Mouse (Mus musculus) fibroblast of lung, adult 2 months (primary cell): ENCODE results near the gene Odf2.

Experiments
- DNase-seq: peaks from one replicate; pipeline ENCODE4 v3.0.0-alpha.2; 2011; ENCODE audit warnings: low read depth

The Odf2 gene

DNA sequence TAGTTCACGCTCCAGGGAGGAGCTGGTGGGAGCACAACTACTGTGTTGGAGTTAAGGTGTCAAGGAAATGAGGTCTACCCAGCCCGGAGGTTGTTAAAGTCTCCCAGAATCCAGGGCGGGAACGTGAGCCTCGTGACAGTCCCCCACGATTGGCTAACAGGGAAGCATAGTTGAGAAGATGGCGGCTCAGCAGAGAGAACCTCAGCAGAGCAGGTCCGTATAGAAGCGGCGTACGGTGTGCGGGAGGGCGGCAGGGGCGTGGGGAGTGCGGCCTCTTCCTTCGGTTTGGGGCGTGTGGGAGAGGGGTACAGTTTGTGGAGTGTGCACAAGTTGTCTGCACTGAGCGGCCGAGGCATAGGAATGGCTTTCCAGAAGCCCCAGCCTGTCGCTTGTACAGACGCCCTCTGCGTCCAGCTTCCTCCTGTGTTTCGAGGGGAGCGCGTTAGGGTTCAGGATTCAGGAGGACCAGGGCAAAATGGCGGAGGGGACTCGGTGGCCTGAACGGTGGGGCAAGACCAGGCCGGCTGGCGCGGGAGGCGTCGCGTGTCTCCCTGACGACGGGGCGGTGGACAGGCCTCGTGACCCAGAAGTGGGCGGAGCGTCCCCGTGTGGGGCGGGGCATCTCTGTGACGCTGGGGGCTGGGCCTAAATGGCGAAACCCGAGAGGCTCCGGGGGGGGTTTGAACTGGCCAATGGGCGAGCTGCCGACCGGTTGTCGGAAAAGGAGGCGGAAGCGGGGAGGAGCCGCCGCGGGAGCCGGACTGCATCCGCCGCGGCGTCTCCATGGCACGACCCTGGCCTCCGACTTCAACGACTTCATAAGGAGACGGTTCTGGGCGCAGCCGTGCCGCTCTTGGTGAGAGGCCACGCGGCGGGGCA is at the start of gene Odf2:
Gene Odf2, plus strand, starts transcription at position 156 of the 879 bp plus-strand sequence.
- peak; percentile 89 for DNase-seq

DNA sequence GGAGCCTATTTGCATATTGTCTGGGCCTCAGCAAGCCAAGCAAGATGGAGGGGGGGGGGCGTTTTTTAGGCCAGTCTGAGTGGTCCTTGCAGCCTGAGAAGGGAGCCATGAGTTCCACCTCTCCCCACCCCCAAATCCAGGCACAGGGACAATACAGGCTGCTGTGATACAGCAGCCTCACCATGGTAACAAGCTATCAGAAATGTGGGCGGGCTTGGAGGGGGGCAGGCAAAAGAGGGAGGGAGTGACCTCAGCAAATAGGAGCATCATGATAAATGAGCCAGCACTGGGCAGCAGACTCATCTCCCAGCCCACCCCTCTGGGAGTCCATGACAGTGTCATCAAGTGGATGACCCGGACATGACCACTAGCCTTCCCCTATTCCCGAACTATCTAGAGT is 49.6 kb upstream of the Odf2 start:
- DNase-seq = no peak

DNA sequence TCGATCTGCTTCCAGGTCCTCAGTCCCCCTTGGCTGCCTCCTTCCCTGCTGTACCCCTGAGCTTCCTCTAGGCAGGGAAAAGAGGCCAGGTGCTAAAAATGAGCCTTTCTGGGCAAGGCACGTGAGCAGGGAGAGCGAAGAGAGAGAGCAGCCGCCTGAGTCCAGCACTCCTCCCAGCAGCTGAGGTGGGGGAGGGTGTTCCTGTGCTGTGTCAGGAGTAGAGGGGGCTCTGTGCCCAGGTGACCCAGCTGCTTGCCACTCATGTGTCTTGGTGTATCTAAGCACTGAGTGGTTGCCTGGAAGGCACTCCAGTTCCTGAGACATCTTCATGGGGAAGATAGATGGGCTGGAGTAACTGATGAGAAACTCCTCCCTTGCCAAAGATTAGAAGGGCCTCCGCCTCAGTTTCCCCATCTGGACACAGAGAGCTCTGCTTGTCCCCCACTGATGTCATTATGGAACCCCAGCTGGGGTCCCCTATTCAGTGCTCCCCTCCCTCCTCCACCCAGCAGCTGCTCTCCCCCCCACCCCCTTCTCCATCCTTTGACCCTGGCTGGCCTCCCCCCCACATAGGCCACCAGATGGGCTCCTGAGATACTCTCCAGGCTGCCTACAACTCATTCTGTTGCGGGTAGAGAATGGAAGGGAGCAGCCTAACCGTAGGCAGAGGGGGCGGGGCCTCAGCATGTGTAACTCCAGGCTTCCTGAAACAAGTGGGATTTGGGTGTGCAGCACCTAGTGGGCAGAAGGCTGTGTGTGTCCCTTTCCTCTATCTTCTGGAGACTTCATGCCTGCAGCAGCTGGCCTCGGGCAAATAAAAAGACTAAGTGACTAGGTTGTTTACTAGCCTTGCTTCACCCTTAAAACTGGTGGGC is 45.6 kb upstream of the Odf2 start:
- no peak for DNase-seq

DNA sequence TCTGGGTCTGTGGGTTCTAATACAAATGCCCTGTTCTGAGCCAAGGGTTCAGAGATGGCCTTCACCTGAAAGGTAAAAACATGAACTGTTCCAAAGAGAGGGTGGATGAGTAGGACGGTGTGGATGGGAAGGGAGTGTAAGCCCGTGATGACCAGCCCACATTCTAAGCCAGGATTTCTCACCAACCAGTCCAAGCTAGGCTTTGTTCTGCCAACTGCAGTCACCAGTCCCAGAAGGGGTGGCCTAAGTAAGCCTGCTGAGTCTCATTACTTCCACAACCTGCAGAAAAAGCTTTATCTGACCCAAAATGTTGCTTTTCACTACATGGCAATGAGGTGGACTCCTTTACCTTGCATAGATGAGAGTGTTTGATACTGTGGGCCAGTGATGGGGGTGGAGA is 44.9 kb upstream of the Odf2 start:
- DNase-seq = no peak

DNA sequence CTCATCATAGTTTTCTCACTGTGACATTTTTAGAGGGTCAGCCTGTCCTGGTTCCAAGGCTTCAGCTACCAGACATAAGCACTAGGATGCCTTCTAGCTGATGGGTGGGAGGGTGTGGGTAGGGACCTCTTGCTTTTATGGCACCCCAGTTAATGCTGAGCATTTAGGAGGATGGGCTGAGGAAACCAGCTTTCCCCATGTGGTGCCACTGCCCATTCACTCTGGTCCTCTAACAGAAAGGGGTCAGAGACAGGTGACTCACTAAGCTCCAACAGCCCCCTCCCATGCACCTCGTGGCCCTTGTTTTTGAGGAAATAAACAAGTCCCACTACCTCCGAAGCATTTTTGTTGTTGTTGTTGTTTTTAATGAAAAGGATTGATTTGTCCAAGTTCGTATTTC is 44.4 kb upstream of the Odf2 start:
- DNase-seq = no peak

DNA sequence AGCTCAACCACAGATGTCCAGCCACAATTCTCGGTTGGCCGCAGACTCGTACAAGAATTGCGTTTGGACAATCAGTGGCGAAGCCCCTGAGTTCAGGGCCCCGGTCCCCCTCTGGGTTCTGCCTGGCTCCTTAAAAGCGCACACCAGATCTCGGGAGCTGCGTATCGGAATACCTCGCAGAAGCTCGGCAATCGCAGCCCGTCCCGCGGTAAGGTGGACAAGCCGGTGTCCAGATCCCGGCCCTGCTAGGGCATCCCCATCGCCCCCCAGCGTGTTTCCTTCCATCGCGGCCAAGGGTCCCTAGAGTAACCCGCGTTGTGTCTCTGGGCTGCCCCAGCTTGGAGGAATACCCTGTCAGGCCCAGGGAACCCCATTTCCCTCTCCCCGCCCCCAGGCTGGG is 43.4 kb upstream of the Odf2 start:
- no peak for DNase-seq

DNA sequence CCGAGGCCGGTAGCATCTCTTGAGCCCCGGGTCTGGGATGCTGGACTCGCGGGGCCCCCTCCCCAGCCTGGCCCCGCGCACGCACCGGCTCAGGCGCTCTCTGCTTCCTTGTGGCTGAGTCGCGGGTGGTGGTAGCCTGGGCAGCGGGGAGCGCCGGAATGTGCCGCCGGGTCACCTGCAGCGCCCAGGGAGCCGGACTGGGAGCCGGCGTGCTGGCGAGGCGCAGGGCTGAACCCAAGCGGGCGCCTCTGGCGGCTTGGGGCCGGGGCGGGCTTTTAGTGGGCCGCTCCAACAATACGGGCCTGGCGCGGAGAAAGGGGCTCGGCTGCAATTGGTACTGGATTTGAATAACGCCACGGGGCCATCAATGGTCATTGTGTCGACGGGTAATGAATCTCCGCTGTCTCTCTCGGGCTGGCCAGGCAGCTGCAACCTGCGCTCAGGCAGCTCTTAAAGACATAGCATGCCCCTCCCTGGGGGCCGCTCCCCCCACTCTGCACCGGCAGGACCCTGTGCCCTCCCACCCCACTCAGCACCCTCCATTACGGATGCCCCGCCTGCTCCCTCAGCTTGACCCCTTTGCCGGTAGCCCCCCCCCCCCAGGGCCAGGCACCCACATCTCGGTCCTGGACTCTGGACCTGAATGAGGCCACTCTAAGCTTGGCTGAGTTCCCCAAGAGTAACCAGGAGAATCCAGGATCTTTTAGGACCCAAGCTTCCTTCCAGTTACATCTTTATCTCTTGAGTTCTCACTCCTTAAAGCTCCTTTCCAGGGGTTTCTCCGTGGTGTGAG is 42.8 kb upstream of the Odf2 start:
- DNase-seq = no peak

DNA sequence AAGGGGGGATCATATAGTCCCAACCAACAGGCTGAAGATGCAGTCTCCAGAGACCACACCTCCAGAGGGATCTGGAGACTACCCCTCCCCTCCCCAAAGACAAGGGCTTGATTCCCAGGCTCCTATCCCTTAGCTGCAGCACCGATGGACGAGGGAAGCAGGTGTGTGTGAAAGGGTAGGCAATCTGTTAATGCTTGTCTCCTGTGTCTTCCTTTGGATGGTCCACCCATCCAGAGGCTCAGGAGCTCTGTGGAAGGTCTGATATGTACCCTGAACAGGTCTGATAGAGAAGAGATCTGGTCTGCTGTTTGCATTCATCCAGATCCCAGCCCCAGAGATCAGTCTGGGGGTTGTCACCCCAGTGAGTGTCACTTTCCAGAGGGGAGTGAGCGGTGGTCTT is 42.1 kb upstream of the Odf2 start:
- DNase-seq = no peak

DNA sequence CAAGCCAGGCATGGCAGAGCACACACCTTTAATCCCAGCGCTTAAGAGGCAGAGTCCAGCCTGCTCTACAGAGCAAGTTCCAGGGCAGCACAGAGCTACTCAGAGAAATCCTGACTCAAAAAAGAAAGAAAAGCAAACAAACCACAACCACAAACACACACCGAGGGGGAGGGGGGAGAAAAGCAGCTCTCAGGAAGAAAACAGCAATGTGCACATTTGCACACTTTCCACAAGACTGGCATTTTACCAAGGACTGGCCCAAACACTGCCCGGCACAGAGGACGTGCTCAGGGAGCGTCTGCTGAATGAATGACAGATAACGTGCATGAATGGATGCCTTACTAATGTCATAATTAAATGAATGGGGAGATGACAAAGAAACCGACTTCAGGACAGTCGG is 40.0 kb upstream of the Odf2 start:
- no peak for DNase-seq

DNA sequence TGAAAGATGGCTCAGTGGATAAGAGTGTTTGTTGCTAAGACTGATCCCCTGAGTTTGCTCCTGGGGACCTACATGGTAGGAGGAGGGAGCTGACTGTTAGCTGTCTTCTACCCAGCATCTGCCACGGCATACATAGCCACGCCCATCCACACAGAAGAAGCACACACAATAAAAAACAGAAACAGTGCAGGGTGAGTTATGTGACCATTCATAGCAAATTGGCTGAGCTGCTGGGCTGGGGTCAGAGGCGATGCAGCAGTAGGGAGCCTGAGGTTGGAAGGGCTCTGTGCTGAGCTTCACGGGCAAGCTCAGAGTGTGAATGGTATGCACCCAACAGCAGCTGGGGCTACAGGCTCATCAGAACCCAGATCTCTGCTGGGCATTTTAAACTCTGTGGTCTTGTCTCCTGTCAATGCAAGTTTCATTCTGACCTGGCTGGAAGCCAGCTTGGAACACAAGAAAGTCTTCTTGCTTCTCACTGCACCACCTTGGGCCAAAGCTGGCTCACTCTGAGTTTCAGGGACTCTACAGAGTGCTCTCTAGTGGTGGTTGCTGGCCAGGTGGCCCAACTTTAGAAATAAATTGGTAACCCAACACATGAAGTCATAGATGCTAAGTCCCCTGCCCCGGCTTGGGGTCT is 39.1 kb upstream of the Odf2 start:
- no peak for DNase-seq

DNA sequence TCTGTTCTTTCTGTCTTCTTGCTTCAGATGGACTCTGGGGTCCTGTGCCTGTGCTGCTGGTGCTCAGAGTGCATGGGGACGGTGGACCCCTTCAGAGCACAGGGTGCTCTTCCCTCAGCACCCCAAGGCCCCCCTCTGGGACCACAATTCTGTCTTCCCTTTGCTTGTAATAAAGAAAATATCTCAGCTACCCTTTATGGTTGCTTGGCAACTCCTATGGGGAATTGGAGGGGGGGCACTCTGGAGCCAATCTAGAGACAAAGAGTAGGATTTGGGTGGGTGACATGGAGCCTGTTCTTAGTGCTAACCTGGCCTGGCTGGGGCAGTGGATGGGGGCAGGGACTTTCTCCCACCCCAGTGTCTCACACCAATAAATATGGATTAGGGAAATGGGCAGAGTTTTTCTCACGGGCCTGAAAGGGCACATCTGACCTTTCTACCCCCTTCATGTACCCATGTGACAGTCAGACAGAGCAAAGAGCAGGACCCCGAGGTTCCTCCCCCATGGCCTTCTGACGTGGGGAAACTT is 36.0 kb upstream of the Odf2 start:
- no peak for DNase-seq

DNA sequence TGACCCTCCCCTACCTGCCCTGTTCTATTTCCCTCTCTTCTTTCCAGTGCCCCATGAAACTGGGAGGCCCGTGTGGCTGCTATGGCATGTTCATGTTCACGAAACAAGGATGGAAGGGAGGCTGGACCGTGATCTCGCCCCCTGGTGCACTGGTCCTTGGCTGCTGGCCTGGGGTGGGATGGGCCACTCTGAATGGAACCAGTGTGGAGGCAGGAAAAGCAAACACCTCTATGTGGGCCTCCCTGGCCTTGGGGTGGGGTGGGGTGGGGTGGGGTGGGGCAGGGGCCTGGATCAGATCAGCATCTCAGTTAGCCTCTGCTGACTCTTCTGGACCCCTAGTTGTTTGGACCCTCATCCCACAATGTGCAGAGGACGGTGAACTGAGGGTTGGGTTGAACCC is 35.3 kb upstream of the Odf2 start:
- no peak for DNase-seq

DNA sequence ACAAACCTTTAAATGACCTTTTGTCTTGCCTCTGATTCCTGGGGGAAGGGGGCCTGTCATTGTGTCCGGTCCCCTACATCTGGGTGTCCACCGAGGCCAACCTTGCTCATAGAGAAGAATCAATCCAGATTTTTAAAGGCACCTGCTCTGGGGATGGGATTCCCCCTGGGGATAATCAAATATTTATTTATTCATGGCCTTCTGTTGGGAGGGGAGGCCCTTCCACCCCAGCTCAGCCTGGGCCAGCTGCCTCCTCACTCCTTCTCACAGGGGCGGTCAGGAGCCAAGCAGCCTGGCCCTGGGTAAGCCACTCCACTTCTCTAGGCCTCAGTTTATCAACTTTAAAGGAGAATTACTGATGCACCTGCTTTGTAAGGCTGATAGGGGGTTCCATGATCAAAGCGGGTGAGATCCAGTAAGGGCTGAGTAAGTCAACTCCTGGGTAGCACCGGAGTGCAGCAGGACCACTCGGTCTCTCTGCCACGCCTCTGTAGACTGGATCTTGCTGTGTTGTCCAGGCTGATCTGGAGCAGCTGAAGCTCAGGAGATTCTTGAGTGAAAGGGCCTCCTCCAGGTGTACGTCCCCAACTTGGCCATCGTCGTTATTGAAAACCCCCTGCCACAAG is 33.3 kb upstream of the Odf2 start:
- no peak for DNase-seq

DNA sequence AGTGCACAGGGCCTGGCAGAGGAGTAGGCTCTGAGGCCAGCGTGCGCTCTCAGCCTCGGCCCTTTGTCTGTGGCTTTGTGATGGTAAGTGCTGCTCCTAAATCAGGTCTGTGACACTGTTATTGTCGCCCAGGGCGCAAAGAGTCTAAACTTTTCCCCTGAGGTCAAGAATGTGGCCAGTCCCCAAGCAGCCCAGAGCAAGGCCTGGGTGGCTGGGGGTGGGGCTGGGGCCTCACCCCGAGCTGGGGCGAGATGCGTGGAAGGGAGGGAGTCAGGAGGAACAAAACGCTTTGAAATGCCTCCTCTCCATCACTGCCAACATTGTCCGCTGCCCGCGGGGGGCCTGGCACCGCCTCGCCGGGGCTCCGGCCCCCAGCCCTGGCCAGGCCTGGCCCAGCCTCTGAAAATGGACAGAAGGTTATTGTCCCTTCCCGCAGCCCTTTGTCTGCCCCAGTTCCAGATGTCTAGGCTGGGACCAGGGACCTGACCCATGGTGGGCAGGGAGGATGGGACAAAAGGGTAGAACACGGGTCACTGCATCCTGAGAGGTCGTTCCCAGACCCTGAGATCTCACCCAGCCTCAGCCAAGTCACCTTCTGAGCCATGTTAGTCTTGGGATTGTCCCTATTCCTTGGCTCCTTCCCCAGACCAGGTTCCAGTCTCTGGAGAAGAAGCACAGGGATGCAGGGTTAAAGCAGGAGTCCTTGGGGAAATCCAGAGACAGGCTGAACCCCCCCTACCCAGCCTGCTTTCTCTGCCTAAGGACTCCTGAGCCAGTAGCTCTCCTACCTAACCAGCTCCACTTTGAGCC is 32.4 kb upstream of the Odf2 start:
- no peak for DNase-seq

DNA sequence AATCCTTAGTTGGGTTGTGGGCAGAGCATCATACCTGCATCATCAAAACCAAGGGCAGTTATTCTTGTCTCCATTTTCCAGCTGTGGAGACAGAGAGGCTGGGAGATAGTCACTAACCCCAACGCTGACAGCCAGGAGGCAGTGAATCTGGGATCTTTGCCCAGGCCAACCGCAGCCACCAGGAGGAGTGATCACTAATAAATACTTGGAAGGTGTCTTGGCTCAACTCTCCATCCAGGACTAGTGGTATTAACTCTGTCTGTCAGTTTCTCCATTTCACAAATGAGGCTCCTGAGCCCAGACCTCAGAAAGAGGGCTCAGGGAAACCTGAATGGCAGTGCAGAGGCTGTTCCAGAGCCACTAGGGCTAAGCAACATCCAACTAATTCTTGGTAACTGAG is 31.7 kb upstream of the Odf2 start:
- DNase-seq = peak; percentile 71

DNA sequence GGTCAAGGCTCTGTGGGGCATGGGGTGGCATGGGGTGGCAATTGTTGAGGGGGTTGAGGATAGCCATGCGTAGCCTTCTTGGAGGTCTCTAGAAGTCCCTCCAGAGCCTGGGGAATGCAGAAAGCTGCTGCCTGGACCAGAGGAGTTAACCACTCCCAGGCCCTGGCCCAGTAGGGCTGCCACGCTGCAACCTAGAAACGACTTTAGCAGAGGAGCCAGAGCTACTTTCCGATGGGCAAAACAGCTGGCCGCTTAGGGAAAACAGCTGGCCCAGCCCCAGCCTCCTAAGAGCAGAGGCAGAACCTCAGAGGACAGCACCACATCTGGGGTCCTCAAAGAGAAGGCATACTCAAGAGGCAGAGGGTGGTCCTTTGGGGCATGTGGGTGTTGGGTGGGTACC is 31.1 kb upstream of the Odf2 start:
- no peak for DNase-seq

DNA sequence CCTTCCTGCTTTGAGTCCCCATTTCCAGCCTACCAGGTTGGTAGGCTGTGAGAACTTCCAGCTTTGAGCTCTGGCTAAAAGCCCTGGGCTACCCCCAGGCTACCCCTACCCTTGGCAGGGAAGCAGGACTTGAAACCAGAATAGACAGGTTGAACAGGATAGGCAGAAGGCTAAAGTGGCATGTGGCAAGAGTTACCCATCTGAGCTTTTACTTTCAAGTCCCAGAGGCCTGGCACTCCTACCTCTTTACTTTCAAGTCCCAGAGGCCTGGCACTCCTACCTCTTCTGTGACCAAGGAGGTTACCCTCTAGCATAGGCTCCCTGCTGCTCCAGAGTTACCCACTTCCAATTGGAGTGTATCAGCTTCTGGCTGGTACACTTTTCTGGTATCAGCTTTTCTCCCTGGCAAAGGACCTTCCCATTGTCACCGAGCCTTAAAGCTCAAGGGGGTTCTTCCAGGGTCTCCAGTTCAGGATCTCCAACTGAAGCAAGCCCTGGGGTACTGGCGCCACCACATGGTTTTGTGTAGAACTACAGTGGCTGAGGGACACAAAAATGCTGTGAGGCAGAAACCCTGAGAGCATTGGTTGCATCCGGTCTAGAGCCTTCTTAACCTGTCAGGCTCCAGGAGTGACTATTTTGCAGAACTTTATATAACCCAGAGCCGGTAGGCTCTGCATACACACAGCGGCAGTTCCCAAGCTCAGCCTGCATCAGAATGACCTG is 30.1 kb upstream of the Odf2 start:
- no peak for DNase-seq

DNA sequence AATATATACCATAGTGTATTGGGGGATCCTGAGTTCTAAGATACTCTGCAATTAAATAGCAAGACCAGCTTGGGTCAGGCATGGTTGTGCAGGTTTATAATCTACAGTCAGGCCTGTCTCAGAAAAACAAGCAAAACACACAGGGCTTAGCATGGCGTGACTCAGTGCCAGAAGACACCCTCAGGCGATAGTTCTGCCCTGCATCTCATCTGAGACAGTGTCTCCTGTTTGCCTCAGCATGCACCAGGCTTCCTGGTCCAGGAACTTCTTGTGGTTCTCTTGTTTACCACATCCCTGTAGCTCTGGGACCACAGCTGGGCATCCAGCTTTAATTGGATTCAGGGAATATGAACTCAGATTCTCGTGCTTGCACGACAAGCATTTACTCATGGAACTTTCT is 23.9 kb upstream of the Odf2 start:
- DNase-seq = no peak

DNA sequence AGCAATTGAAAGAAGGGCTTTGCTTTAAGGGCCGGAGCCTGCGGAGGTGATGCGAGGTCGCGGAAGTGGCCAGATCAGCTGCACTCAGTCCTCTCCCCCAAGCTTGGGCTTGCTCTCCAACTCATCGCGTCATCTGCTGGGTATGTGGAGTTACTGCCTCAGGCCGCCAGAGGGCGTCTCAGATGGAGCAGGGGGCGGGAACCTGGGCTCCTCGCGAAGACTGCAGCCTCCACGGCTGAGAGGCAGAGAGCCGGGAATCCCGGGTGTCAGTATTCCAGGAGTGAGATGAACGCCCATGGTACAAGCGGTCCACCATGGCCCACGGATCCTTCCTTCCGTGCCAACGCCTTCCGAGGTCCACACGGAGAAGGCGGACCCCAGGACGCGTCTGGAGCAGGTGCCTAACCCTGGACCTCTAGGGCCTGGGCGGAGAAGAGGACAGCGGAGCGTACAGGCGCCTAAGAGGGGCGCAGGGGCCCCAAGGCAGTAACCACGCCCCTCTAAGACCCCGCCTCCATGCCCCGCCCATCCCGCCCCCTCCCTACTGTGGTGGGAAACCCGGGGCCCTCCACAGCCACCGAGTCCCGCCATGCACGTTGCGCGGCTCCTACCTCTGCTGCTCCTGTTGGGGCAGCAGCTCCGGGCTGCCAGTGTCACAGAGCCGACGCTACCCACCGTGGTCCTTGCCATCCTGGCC is 19.9 kb upstream of the Odf2 start, which contains the start of gene Cercam:
Gene Cercam, plus strand, starts transcription at position 216 of the 697 bp plus-strand sequence.
- DNase-seq = peak; percentile 72
